Comparison of ENCODE assay signal across 22 mouse cellular contexts in the genomic region with DNA sequence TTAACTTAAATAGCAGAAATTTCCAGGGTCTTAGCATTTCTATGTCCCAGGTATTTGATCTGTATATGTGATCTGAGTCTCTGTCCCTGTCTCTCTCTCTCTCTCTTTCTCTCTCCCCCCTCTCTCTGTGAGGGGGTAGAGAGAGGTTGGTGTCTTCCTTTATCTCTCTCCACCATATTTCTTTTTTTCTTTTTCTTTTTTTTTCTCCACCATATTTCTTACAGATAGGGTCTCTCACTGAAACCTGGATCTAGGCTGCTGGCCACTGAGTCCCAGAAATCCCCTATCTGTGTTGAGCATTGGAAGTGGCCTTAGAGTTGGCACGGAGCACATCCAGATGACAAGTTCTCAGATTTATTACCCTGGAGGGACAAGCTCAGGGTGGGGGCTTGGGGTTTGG. TPM values are rescaled to one million over a fixed set of nuclear protein-coding genes. Genes with fewer than 3 reads are reported as not detected.
DNase-seq lines count a peak whose midpoint lies in the region; ATAC-seq and TF ChIP-seq lines count a peak whose summit lies in the region.
"Had no signal": no experiment of that assay in that cellular context is flagged by ENCODE, and none has a peak within 500 bp of the region (broad histone marks: within the 10 kb centered on the region; RNA-seq: fewer than 3 reads in every experiment).

No protein-coding gene starts in this region.

- TF ChIP-seq CTCF in heart, adult 2 months (IDR thresholded peaks at IDR 0.05), result no peak
- TF ChIP-seq CTCF in liver, embryonic 14.5 days (IDR thresholded peaks at IDR 0.05; ENCODE audit: low read depth), result no peak

- no peak for DNase-seq in heart, embryonic 10.5 days (ENCODE audit: low spot score)
- no peak for DNase-seq in heart, adult 2 months
- peak; percentile 48 for DNase-seq in liver
- no peak for DNase-seq in liver, embryonic 14.5 days (ENCODE audit: low read depth in 3 of 3, low spot score in 3 of 3)
- no peak for DNase-seq in gastrocnemius, postnatal 14 days
- DNase-seq in thymus, postnatal 0 days (ENCODE audit: low spot score), result no peak
- no peak for DNase-seq in layer of hippocampus, adult 8-10 months (ENCODE audit: low spot score in 2 of 2)
- DNase-seq: adrenal gland, adult 8-10 months; adrenal gland, postnatal 36 days; cerebellum, adult 2 months; cerebellum, postnatal 10 days; embryo, embryonic 11 days; forebrain, postnatal 0 days; gastrocnemius, postnatal 25 days; heart, postnatal 14 days had no signal

- H3K36me3 ChIP-seq in heart, embryonic 10.5 days, result no peaks in the 10 kb centered on the region
- H3K36me3 ChIP-seq in heart, adult 2 months (ENCODE audit: control insufficient read depth, insufficient read depth, low read length), result no peaks in the 10 kb centered on the region
- H3K36me3 ChIP-seq in liver, embryonic 14.5 days (replicated peaks; ENCODE audit: control insufficient read depth, insufficient read depth, low read depth), result peaks cover 3% of the 10 kb centered on the region
- H3K36me3 ChIP-seq: embryonic facial prominence, embryonic 12.5 days; heart, embryonic 15.5 days; hindbrain, embryonic 10.5 days had no signal

- no peaks in the 10 kb centered on the region for H3K9me3 ChIP-seq in heart, embryonic 10.5 days
- H3K9me3 ChIP-seq in liver, embryonic 14.5 days (ENCODE audit: control insufficient read depth, low read length), result no peaks in the 10 kb centered on the region
- H3K9me3 ChIP-seq: embryonic facial prominence, embryonic 12.5 days; forebrain, embryonic 13.5 days; heart, embryonic 15.5 days; hindbrain, embryonic 10.5 days had no signal

- no peak for ATAC-seq in liver, embryonic 14.5 days (ENCODE audit: insufficient read depth)
- ATAC-seq: forebrain, embryonic 13.5 days; forebrain, postnatal 0 days had no signal

- H3K4me1 ChIP-seq in heart, embryonic 10.5 days, result peaks cover 31% of the 10 kb centered on the region
- H3K4me1 ChIP-seq in heart, adult 2 months (ENCODE audit: control insufficient read depth, insufficient read depth, low read length), result no peaks in the 10 kb centered on the region
- H3K4me1 ChIP-seq in liver, embryonic 14.5 days (replicated peaks; ENCODE audit: control insufficient read depth in 2 of 2, insufficient read depth in 2 of 2, low read length in 1 of 2), result peaks cover 71% of the 10 kb centered on the region in 2 experiments
- H3K4me1 ChIP-seq: forebrain, embryonic 13.5 days had no signal

- H3K4me3 ChIP-seq in heart, embryonic 10.5 days, result no peak overlapping the region
- H3K4me3 ChIP-seq in heart, adult 2 months, result no peak overlapping the region
- H3K4me3 ChIP-seq in liver, embryonic 14.5 days (ENCODE audit: insufficient read depth in 1 of 2, low read depth in 2 of 2, low read length in 2 of 2), result no peak overlapping the region
- H3K4me3 ChIP-seq: embryonic facial prominence, embryonic 12.5 days; forebrain, embryonic 13.5 days; heart, embryonic 15.5 days; hindbrain, embryonic 10.5 days had no signal

- intact Hi-C loops in heart, adult 2 months (cut with DNase I), result no loop called here
- intact Hi-C loops in gastrocnemius, postnatal 14 days (cut with DNase I; ENCODE audit: low total_unique reads), result no loop called here

- no peaks in the 10 kb centered on the region for H3K79me2 ChIP-seq in heart, adult 2 months (replicated peaks; ENCODE audit: control insufficient read depth, insufficient read depth, low read length)

- no peaks in the 10 kb centered on the region for H3K27me3 ChIP-seq in heart, embryonic 10.5 days (ENCODE audit: insufficient read depth, poor library complexity, severe bottlenecking)
- H3K27me3 ChIP-seq in heart, adult 2 months (ENCODE audit: control insufficient read depth, insufficient read depth, low read length), result no peaks in the 10 kb centered on the region
- no peaks in the 10 kb centered on the region for H3K27me3 ChIP-seq in liver, embryonic 14.5 days (ENCODE audit: control insufficient read depth, insufficient read depth, low read length)
- H3K27me3 ChIP-seq: embryonic facial prominence, embryonic 12.5 days; forebrain, embryonic 13.5 days; heart, embryonic 15.5 days had no signal

- 90% methylated on average over 1 of the region's 1 CpGs for WGBS in heart, embryonic 10.5 days
- WGBS in heart, adult 2 months, result 94% methylated on average over 1 of the region's 1 CpGs
- WGBS in liver, embryonic 14.5 days (ENCODE audit: insufficient replicate concordance), result 17% methylated on average over 1 of the region's 1 CpGs

- no peak for TF ChIP-seq EP300 in heart, adult 2 months (IDR thresholded peaks at IDR 0.05; ENCODE audit: insufficient read depth, low read depth, low read length)
- peak; percentile 72 for TF ChIP-seq EP300 in liver, embryonic 14.5 days (IDR thresholded peaks at IDR 0.05; ENCODE audit: low read depth)

- TF ChIP-seq POLR2A in heart, adult 2 months (IDR thresholded peaks at IDR 0.05; ENCODE audit: insufficient read depth, low read depth, low read length), result no peak

- H3K27ac ChIP-seq in heart, embryonic 10.5 days, result peak overlapping the region; percentile 72; the same call in 1 of the 2 replicates
- H3K27ac ChIP-seq in heart, adult 2 months, result no peak overlapping the region
- H3K27ac ChIP-seq in liver, embryonic 14.5 days, result peak overlapping the region; percentile 99
- H3K27ac ChIP-seq: embryonic facial prominence, embryonic 12.5 days; forebrain, embryonic 13.5 days; heart, embryonic 15.5 days; hindbrain, embryonic 10.5 days; hindbrain, embryonic 14.5 days had no signal

- H3K4me2 ChIP-seq in liver, embryonic 14.5 days (ENCODE audit: low read depth), result peak overlapping the region; percentile 69
- H3K4me2 ChIP-seq: embryonic facial prominence, embryonic 12.5 days; forebrain, embryonic 13.5 days; heart, embryonic 15.5 days; hindbrain, embryonic 14.5 days had no signal

- no peak overlapping the region for H3K9ac ChIP-seq in heart, adult 2 months (ENCODE audit: low read depth, low read length)
- no peak overlapping the region for H3K9ac ChIP-seq in liver, embryonic 14.5 days (replicated peaks)
- H3K9ac ChIP-seq: embryonic facial prominence, embryonic 12.5 days; forebrain, embryonic 13.5 days; forebrain, postnatal 0 days; heart, embryonic 15.5 days; hindbrain, embryonic 14.5 days had no signal

RNA-seq across cellular contexts. Expression of a gene that starts 18.8 kb away (rescaled TPM):
- 3.5 and 3.9 TPM in 2 replicates for polyA plus RNA-seq in heart, embryonic 10.5 days (2016; fragmentation: Nextera tagmentation; extraction: Ambion mirVana)
- not detected for total RNA-seq in heart, adult 2 months (2021)
- polyA plus RNA-seq in heart, adult 2 months (2012; rRNA removed), result 0.03 TPM in 1 of 2 replicates, not detected in the other
- polyA plus RNA-seq in liver, embryonic 14.5 days (2012; rRNA removed), result 19.5 and 21.2 TPM in 2 replicates
- 13.3 and 14.9 TPM in 2 replicates for polyA plus RNA-seq in liver, embryonic 14.5 days (2014; fragmentation: Nextera tagmentation; extraction: Ambion mirVana)
- under 1 TPM in 1 of 2 experiments, not detected in 1; 0.04 TPM for total RNA-seq in gastrocnemius, postnatal 14 days (2021)
- polyA plus RNA-seq in thymus, postnatal 0 days (2015; fragmentation: Nextera tagmentation; extraction: Ambion mirVana), result 0.03 and 0.04 TPM in 2 replicates
- 1 to 10 TPM; 6.8 to 9.3 (median 9.0) TPM for total RNA-seq in layer of hippocampus, adult 8-10 months (2022)
- total RNA-seq: adrenal gland, adult 8-10 months; gastrocnemius, postnatal 25 days; granulocyte monocyte progenitor cell, adult 5-6 weeks; heart, postnatal 14 days had no signal
- polyA plus RNA-seq: C2C12 had no signal
